Mouse (Mus musculus): ENCODE measurements around the gene Tmem9b. TPM values are rescaled to one million over a fixed set of nuclear protein-coding genes. Genes with fewer than 3 reads are reported as not detected.

Gene Tmem9b
- polyA plus RNA-seq (2012; rRNA removed; ENCODE audit: low replicate concordance) = 22.1 and 52.1 TPM in 2 replicates

DNA sequence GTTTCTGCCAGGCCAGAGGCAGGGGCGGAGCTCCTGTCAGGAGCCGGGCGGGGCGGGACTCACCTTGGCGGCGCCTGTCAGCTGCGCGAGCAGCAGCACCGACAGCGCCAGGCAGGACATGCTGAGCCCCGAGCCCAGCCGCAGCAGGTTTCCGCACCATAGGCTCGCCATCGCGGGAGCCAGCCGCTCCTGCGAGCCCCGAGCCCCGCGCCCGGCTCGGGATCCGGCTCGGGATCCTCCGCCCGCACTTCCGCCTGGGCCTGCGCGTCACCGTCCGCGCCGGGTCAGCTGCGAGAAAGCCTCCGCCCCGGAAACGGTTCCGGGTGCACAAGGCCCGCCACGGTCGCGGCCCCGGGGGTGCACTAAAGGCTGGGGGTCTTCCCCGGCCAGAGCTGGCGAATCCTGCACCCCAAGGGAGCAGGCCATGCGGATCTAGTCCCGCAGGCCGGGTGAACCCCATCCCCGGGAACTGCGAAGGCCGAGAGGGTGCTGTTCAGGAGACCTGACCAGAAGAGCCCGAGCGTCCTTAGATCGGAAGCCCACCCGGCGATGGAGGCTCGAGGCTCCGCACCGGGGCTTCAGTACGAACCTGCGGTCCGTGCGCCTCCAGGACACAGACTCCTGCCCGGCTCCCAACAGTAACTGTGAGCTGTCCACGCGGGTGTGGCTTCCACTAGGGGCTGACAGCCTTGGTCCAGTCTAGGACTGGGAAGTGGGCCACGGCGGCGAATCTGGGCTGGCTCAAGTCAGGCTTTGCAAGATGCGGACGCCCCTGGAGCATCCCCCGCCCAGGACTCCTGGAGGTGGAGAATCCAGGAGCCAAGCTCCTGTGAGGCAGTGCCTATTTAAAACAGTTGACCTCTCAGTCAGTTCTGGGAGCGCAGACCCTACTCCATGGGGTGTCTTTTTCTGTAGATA lies at the start of gene Tmem9b:
Gene Tmem9b (minus strand): TSS at position 868 of the 918 bp plus-strand sequence.

DNA sequence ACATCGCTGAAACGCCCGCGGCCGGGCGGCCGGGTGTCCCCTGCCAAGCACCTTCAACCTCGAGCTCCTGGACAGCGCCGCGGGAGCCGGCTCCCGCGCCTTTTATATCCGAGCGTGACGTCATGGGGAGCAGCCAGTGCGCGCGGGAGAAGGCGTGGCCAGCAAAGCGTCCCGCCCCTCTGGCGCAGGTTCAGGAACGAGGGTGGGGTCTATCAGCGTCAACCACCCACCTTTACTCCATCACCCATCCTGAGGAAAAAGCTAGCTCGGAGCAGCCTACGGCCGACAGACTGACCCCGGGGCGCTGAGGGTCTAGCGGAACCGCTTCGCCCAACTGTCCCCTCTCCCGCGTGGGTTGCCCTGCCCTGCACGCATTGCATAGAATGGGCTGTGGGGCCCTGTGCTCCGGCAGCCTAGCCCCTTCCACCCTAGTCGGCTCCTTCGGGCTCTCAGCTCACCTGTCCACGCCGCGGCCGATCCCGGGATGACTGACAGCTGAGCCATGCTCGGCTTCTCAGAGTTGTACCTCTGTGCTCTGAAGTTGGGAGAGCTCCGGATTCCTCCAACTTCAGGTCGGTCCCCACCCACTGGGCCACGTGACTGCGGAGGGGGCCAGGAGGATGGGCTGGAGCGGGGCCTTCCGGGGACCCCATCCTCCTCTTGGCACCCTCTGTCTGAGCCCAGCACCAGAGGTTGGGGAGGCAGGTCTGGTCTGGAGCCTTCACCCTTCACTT lies 29.0 kb upstream of the Tmem9b start, which contains the start of gene Nrip3:
Gene Nrip3 (minus strand): TSS at position 556 of the 734 bp plus-strand sequence.

GRCm38 (mm10) chr7:109731626-109732025 lies 21.0 kb downstream of the Tmem9b start, which contains the start of gene Ascl3:
TSS of gene Ascl3 (minus strand) at chr7:109731726.

GRCm38 (mm10) chr7:109723697-109724096 lies 29.0 kb downstream of the Tmem9b start, which contains the start of gene BC051019:
TSS of gene BC051019 (minus strand) at chr7:109723850.

DNA sequence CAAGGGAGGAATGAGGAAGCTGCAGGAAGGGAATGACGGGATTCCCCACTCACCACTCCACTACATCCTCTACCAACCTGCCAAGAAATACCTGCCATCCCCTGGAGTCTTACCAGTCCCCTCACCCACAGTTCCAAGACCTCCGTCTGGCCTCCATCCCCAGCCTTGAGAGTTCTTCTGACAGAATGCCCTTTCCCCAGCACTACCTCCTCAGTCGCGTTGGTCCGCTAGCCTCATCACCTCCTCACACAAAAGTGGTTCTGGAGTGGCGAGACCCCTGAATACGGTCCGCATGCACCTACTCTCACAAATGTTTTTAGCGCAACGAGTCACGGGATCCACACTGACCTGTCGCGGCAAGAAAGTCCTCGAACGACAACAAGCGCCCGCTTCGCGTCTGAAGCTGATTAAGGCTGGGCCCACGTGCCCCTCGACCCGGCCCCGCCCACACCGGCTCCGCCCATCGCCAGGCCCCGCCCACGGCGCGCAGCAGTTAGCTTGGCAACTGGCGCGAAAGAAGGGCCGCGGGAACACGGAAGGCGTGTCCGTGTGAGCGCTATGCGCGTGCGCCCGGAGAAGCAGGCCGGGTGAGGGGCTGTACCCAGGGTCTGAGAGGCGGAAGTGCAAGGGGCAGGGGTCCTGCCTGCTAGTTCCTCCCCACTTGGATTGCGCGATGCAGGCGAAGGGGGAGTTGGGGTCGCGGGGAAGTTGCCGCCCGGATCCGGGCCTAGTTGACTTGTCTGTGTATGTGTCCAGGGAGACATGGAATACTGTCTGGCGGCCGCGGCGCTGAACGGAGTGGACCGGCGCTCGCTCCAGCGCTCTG lies 49.3 kb downstream of the Tmem9b start, which contains the start of the genes St5 and Akip1:
Gene St5 (minus strand): TSS at position 416 of the 826 bp plus-strand sequence.
Gene Akip1 (plus strand): TSS at position 501 of the 826 bp plus-strand sequence.

Other genes starting within 250 kb of the Tmem9b start
- gene Trim66, start 244.7 kb downstream of the Tmem9b start, polyA plus RNA-seq (2012; rRNA removed; ENCODE audit: low replicate concordance) = 0.02 and 0.05 TPM in 2 replicates
- gene Rpl27a, start 233.7 kb downstream of the Tmem9b start, polyA plus RNA-seq (2012; rRNA removed; ENCODE audit: low replicate concordance) = 239 and 252 TPM in 2 replicates
- gene St5, start 49.3 kb downstream of the Tmem9b start, polyA plus RNA-seq (2012; rRNA removed; ENCODE audit: low replicate concordance) = 21.0 and 22.6 TPM in 2 replicates
- 1.8 and 3.2 TPM in 2 replicates for gene Akip1, start 49.2 kb downstream of the Tmem9b start, polyA plus RNA-seq (2012; rRNA removed; ENCODE audit: low replicate concordance)
- 0.09 and 0.18 TPM in 2 replicates for gene BC051019, start 29.0 kb downstream of the Tmem9b start, polyA plus RNA-seq (2012; rRNA removed; ENCODE audit: low replicate concordance)
- gene Ascl3, start 21.1 kb downstream of the Tmem9b start, polyA plus RNA-seq (2012; rRNA removed; ENCODE audit: low replicate concordance) = not detected in 2 replicates
- 0.04 TPM in 1 of 2 replicates, not detected in the other for gene Nrip3, start 29.1 kb upstream of the Tmem9b start, polyA plus RNA-seq (2012; rRNA removed; ENCODE audit: low replicate concordance)
- gene Scube2, start 112.8 kb upstream of the Tmem9b start, polyA plus RNA-seq (2012; rRNA removed; ENCODE audit: low replicate concordance) = 0.82 and 0.84 TPM in 2 replicates
- 10.5 and 12.1 TPM in 2 replicates for gene Dennd5a, start 207.6 kb upstream of the Tmem9b start, polyA plus RNA-seq (2012; rRNA removed; ENCODE audit: low replicate concordance)
- 20.6 and 21.4 TPM in 2 replicates for gene Tmem41b, start 234.1 kb upstream of the Tmem9b start, polyA plus RNA-seq (2012; rRNA removed; ENCODE audit: low replicate concordance)

Measured in duodenum, adult 2 months (tissue).